Mouse (Mus musculus) heart, embryonic 11.5 days (tissue): ENCODE results near the gene Inmt. TPM values are rescaled to one million over a fixed set of nuclear protein-coding genes. Genes with fewer than 3 reads are reported as not detected.

Experiments
- ATAC-seq: fragments of 200-750 bp; cut with Nextera tagmentation; replicated peaks from 2 replicates; pipeline ENCODE4 v1.8.0; 2017; ENCODE audit warnings: moderate library complexity; ENCODE audit not compliant: insufficient number of reproducible peaks, low FRiP score, low TSS enrichment
- H3K27ac ChIP-seq: fragments of 300-500 bp; sonication (generic); 2 replicates; pipeline ENCODE4 v1.5.1; 2014; ENCODE audit warnings: mild to moderate bottlenecking, low read depth, low read length
- H3K27me3 ChIP-seq: fragments of 300-500 bp; sonication (generic); 2 replicates; pipeline ENCODE4 v1.6.1; 2014; ENCODE audit warnings: mild to moderate bottlenecking, low read length, mixed read lengths; ENCODE audit not compliant: control insufficient read depth, insufficient read depth
- H3K36me3 ChIP-seq: fragments of 300-500 bp; sonication (generic); 2 replicates; pipeline ENCODE4 v1.6.1; 2014; ENCODE audit warnings: mild to moderate bottlenecking, low read length, moderate library complexity, mixed read lengths; ENCODE audit not compliant: control insufficient read depth, insufficient read depth
- H3K4me1 ChIP-seq: fragments of 300-500 bp; sonication (generic); 2 replicates; pipeline ENCODE4 v1.6.1; 2014; ENCODE audit warnings: low read length; ENCODE audit not compliant: control insufficient read depth, insufficient read depth
- H3K4me2 ChIP-seq: fragments of 300-500 bp; sonication (generic); 2 replicates; pipeline ENCODE4 v1.6.1; 2014; ENCODE audit warnings: mild to moderate bottlenecking, moderate library complexity
- H3K4me3 ChIP-seq: fragments of 300-500 bp; sonication (generic); 2 replicates; pipeline ENCODE4 v1.5.1; 2014; ENCODE audit warnings: low read depth, low read length
- H3K9ac ChIP-seq: fragments of 300-500 bp; sonication (generic); 2 replicates; pipeline ENCODE4 v1.6.1; 2014; ENCODE audit warnings: mild to moderate bottlenecking, low read depth, low read length, moderate library complexity
- H3K9me3 ChIP-seq: fragments of 300-500 bp; sonication (generic); replicated peaks from 2 replicates; pipeline ENCODE4 v1.6.1; 2016; ENCODE audit warnings: low read length; ENCODE audit not compliant: control insufficient read depth
- WGBS: fragments of 180-500 bp; shearing (Covaris S2); extraction: QIAGEN DNeasy Blood & Tissue Kit; methylation state at CpG from one replicate; pipeline ENCODE4 v1.1.7; 2014; ENCODE audit not compliant: insufficient replicate concordance; 5-methylcytosine and 5-hydroxymethylcytosine counted together
- polyA plus RNA-seq: library from polyadenylated mRNA; unstranded; fragments of >200 nt; fragmentation: Nextera tagmentation; extraction: Ambion mirVana; gene quantifications from 2 replicates; pipeline ENCODE4 v1.2.1, GENCODE M21; 2014

The Inmt gene
- not detected in 2 replicates for polyA plus RNA-seq

- no peaks in the 10 kb centered on the region for H3K27me3 ChIP-seq
- H3K4me2 ChIP-seq, result no peak within 1 kb of the TSS
- H3K9me3 ChIP-seq, result no peaks in the 10 kb centered on the region
- no peak within 1 kb of the TSS for H3K9ac ChIP-seq
- no peak within 1 kb of the TSS for H3K27ac ChIP-seq
- no peak within 1 kb of the TSS for H3K4me3 ChIP-seq
- H3K36me3 ChIP-seq, result no peaks in the 10 kb centered on the region
- WGBS, result 67% methylated on average over 1 of the region's 1 CpGs
- no peaks in the 10 kb centered on the region for H3K4me1 ChIP-seq
- ATAC-seq, result no peak
Observed at GRCm38 (mm10) chr6:55174741-55175181, at the start of gene Inmt. Gene Inmt (minus strand): TSS chr6:55175043.

DNA sequence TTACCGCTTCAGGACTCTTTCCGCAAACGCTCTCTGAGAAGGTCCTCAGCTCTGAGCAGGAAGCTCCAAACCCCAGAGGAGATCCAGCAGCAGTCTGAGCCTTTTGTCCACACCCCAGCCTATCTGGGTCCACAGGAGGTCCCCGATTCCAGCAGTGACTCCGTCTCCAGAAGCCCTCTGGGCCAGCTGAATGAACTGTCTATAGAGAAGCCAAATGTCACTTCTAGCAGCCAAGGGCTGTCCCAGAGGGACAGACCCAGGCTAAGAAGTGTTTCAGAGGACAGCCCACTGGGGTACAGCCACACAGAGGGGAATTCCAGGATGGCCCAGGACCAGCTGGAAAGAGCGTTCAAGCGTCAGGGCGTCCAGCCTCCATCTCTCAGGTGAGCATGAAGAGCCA, 49.1 kb upstream of the Inmt start:
- no peak overlapping the region for H3K27ac ChIP-seq
- no peaks in the 10 kb centered on the region for H3K9me3 ChIP-seq
- H3K27me3 ChIP-seq, result no peaks in the 10 kb centered on the region
- no peak overlapping the region for H3K4me3 ChIP-seq
- H3K36me3 ChIP-seq, result no peaks in the 10 kb centered on the region
- no peak overlapping the region for H3K4me2 ChIP-seq
- 80% methylated on average over 8 of the region's 8 CpGs for WGBS
- no peak overlapping the region for H3K9ac ChIP-seq
- H3K4me1 ChIP-seq, result no peaks in the 10 kb centered on the region
- no peak for ATAC-seq

DNA sequence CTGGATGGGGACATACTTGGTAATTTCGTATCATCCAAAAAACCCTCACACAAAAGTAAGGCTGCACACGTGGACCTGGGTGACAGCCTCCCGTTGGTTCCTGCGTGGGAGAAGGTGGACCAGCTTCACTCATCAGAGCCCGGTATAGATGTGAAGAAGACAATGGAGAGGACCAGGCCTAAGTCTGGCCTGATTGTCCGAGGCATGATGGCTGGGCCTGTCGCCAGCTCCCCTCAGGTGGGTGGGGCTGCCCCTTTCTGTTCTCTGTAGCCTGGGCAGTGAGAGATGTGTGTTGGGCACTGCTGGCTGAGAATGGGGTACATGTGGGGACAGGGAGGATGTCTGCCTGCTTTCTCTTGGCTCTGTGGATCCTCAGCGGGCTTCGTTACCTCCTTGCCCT, 43.4 kb upstream of the Inmt start:
- no peak for ATAC-seq
- 82% methylated on average over 9 of the region's 9 CpGs for WGBS
- H3K27ac ChIP-seq, result no peak overlapping the region
- H3K27me3 ChIP-seq, result no peaks in the 10 kb centered on the region
- H3K4me3 ChIP-seq, result no peak overlapping the region
- H3K36me3 ChIP-seq, result no peaks in the 10 kb centered on the region
- no peaks in the 10 kb centered on the region for H3K4me1 ChIP-seq
- H3K9ac ChIP-seq, result no peak overlapping the region
- no peaks in the 10 kb centered on the region for H3K9me3 ChIP-seq
- no peak overlapping the region for H3K4me2 ChIP-seq

DNA sequence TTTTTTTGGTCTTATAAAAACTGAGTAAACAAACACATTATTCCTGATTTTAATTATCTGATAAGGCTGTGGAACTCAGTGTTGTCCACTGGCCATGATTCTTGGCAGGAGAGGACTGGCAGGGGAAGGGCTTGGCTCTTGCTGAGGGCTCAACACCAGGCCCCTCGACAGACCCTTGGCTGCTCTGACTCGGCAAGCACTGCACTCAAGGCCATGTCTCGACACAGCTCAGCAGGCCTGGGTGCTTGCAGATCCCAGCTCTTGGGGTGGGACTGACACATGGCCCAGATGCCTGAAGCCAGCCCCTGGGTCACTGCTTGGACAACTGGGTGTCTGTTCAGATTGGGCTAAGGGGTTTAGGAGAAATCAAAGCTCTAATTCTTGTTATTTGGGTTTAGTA, 39.7 kb upstream of the Inmt start:
- ATAC-seq, result no peak
- peaks cover 2% of the 10 kb centered on the region; the same call in 1 of the 2 replicates for H3K4me1 ChIP-seq
- H3K27ac ChIP-seq, result no peak overlapping the region
- no peak overlapping the region for H3K9ac ChIP-seq
- H3K4me2 ChIP-seq, result no peak overlapping the region
- H3K4me3 ChIP-seq, result no peak overlapping the region
- H3K27me3 ChIP-seq, result no peaks in the 10 kb centered on the region
- H3K36me3 ChIP-seq, result no peaks in the 10 kb centered on the region
- no peaks in the 10 kb centered on the region for H3K9me3 ChIP-seq
- 40% methylated on average over 3 of the region's 3 CpGs for WGBS

DNA sequence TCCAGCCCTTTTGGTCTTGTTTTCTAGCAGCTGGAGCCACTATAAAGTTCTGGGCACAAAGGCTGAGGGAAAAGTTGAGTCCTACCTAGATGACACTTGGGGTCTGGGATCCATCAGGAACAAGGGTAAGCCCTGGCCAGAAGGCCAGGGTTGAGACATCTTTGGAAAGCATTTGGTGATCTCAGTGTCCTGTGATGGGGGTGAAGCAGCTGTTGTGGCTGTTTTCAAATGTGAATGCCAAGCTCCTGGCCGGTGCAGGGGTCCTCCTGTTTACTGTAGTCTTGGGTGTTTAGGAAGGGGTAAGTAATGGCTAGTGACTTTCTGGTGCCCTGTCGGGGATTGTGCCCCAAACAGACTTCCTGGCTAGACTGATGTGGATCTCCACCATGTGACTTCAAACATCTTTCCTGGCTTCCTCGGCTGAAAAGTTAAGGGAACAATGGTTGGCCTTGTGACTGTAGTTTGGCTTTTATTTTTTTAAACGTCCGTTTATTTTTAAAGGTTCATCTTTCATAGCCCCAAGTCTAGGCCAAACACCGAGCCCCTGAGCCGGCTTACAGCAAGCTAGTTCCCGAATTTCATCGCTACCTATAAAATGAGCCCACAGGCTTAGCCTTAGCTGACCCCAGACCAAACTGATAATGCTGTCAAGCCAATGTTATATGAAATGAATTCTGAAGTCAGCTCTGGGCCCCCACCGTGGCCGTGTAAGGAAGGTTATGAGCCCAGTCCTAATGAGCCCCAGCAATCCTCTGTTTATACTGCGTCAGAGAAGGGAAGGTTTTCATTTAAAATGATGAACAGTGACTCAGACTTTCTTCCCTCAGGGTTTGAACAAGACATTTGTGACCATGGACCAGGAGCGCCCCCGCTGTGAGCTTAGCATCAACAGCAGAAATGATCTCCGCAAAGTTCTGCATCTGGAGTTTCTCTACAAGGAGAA, 35.9 kb upstream of the Inmt start:
- H3K9ac ChIP-seq, result no peak overlapping the region
- peak overlapping the region; percentile 2; the same call in 1 of the 2 replicates for H3K27ac ChIP-seq
- 65% methylated on average over 15 of the region's 15 CpGs for WGBS
- no peaks in the 10 kb centered on the region for H3K9me3 ChIP-seq
- H3K4me3 ChIP-seq, result no peak overlapping the region
- H3K36me3 ChIP-seq, result no peaks in the 10 kb centered on the region
- no peaks in the 10 kb centered on the region for H3K27me3 ChIP-seq
- no peak for ATAC-seq
- no peak overlapping the region for H3K4me2 ChIP-seq
- peaks cover 5% of the 10 kb centered on the region for H3K4me1 ChIP-seq

GRCm38 (mm10) chr6:55207786-55208185, 32.9 kb upstream of the Inmt start:
- Histone ChIP-seq H3K4me3 (no peak overlapping the region), H3K27ac (no peak overlapping the region), H3K36me3 (no peaks in the 10 kb centered on the region), H3K9me3 (no peaks in the 10 kb centered on the region), H3K27me3 (no peaks in the 10 kb centered on the region), H3K4me1 (peaks cover 7% of the 10 kb centered on the region), H3K9ac (no peak overlapping the region), H3K4me2 (no peak overlapping the region)
- no peak for ATAC-seq
- 75% methylated on average over 8 of the region's 8 CpGs for WGBS

- Histone ChIP-seq H3K27me3 (no peaks in the 10 kb centered on the region), H3K9me3 (no peaks in the 10 kb centered on the region), H3K36me3 (no peaks in the 10 kb centered on the region), H3K4me2 (peak overlapping the region; percentile 70), H3K4me1 (peaks cover 5% of the 10 kb centered on the region; the same call in 1 of the 2 replicates), H3K9ac (peak overlapping the region; percentile 62), H3K27ac (peak overlapping the region; percentile 59), H3K4me3 (peak overlapping the region; percentile 55)
- ATAC-seq, result no peak
- 80% methylated on average over 3 of the region's 3 CpGs for WGBS
Observed at GRCm38 (mm10) chr6:55203931-55204330, 29.1 kb upstream of the Inmt start.

GRCm38 (mm10) chr6:55202913-55203910, 28.4 kb upstream of the Inmt start, which contains the start of gene Mindy4:
Gene Mindy4 (plus strand): TSS chr6:55203383.
- H3K4me2 ChIP-seq, result peak within 1 kb of the TSS; percentile 70
- H3K4me3 ChIP-seq, result peak within 1 kb of the TSS; percentile 55
- H3K36me3 ChIP-seq, result no peaks in the 10 kb centered on the region
- peaks cover 3% of the 10 kb centered on the region; the same call in 1 of the 2 replicates for H3K4me1 ChIP-seq
- H3K9ac ChIP-seq, result peak within 1 kb of the TSS; percentile 62
- H3K27ac ChIP-seq, result peak within 1 kb of the TSS; percentile 70
- 3% methylated on average over 32 of the region's 33 CpGs for WGBS
- ATAC-seq, result peak; percentile 86
- no peaks in the 10 kb centered on the region for H3K9me3 ChIP-seq
- no peaks in the 10 kb centered on the region for H3K27me3 ChIP-seq
